Mouse (Mus musculus) liver, adult (tissue): ENCODE data around the gene Kcnmb1.

Experiments used
- GATA4 ChIP-seq: IDR thresholded peaks from 2 replicates; pipeline ENCODE4 v1.6.1; 2014; ENCODE audit warnings: mild to moderate bottlenecking, low read length; ENCODE audit not compliant: insufficient replicate concordance

Kcnmb1 gene

GRCm38 (mm10) chr11:33967708-33968107 lies 4.9 kb downstream of the Kcnmb1 start:
- no peak for TF ChIP-seq GATA4

GRCm38 (mm10) chr11:33969199-33969598 lies 6.4 kb downstream of the Kcnmb1 start:
- no peak for TF ChIP-seq GATA4

GRCm38 (mm10) chr11:33972114-33972513 lies 9.3 kb downstream of the Kcnmb1 start:
- no peak for TF ChIP-seq GATA4

- no peak for TF ChIP-seq GATA4
Measured at GRCm38 (mm10) chr11:33974341-33975040, 11.7 kb downstream of the Kcnmb1 start.

GRCm38 (mm10) chr11:33975121-33975520 lies 12.3 kb downstream of the Kcnmb1 start:
- no peak for TF ChIP-seq GATA4

DNA sequence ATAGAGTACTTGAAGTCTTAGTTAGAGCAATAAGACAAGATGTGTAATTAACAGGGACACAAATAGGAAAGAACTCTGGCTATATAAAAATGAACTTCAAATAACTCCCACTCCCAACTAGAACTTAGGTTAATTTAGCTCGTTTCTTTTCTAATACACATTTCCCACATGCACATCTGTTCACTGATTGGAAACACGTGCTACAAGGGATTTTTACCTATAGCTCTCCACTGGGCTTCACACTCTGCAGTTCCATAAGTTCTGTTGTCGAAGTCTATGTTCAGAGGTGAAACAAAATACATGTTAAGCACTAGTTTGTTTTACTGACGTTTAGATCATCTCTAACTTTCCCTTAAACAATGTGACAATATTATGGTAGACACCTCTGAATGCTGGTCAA lies 17.3 kb downstream of the Kcnmb1 start:
- no peak for TF ChIP-seq GATA4

DNA sequence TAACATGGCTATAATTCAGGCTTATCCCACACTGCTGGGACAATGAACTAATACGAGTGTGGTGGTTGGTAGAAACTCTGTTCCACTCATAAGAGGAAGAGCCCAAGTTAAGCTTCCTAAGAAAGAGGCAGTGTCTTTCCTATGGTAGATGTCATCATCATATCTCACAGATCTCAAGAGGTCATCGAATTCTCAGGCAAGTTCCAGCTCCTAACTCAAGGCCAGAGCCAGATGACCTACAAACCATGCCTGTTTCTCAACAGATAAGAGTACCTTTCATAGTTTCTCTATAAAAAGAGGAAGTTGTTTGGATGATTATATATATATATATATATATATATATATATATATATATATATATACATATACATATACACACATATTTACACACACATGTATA lies 23.7 kb downstream of the Kcnmb1 start:
- TF ChIP-seq GATA4 = no peak

DNA sequence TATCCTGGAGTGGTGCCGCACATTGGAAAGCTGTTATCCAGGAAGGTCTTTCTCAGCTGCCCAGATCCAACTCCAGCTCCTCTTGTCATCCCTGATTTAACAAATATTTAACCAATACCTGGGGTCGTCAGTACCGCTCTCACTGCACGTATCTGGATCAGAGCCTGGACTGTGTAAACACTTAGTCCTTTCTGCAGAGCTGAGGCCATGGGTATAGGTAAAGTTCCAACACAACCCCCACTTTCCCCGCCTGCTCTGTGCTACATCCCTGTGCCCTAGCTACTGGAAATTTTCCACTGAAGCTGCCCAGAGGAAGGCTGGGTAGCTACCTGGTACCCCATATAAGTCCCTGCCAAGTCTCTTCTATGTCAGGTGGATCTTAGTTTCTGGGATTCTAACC lies 27.2 kb downstream of the Kcnmb1 start:
- TF ChIP-seq GATA4 = no peak

GRCm38 (mm10) chr11:33992938-33993337 lies 30.1 kb downstream of the Kcnmb1 start, which contains the start of gene Kcnip1:
Gene Kcnip1 (minus strand): TSS chr11:33993152.
- TF ChIP-seq GATA4 = no peak

GRCm38 (mm10) chr11:33993496-33993895 lies 30.7 kb downstream of the Kcnmb1 start:
- no peak for TF ChIP-seq GATA4

DNA sequence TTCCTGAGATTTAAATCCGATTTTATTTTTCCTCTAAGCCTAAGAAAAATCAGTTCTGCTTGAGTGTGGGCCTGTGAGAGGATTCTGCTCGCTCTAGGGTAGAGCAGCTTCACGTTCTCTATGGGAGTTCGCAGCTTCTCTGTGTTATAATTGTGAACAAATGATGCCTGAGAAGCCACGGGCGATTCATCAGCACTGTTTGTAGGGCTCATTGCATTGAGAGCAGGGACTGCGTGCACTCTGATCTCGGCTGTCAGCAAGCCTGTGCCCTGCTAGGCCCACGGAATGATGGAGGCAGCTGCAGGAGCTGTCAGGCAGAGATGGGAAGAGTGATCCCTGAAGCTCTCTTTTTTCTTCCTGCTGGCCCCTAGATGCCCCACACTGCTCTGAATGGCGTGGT lies 35.4 kb downstream of the Kcnmb1 start:
- TF ChIP-seq GATA4 = no peak

DNA sequence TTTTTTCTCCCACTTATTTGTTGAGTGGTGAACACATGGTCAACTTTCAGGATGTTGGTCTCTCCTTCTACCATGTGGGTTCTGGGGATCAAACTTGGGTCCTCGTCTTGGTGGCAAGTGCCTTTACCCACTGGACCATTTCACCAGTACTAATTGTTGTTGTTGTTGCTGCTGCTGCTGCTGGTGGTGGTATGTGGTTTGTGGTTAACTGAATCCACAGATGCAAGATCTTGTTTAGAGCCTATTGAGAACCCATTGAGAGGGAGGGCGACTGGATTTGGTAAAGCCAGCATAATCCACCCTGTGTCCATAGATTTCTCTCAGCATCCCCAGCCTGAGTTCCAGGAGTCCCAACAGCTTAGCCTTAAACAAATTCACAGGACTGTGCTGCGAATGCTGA lies 37.6 kb downstream of the Kcnmb1 start:
- TF ChIP-seq GATA4 = no peak

DNA sequence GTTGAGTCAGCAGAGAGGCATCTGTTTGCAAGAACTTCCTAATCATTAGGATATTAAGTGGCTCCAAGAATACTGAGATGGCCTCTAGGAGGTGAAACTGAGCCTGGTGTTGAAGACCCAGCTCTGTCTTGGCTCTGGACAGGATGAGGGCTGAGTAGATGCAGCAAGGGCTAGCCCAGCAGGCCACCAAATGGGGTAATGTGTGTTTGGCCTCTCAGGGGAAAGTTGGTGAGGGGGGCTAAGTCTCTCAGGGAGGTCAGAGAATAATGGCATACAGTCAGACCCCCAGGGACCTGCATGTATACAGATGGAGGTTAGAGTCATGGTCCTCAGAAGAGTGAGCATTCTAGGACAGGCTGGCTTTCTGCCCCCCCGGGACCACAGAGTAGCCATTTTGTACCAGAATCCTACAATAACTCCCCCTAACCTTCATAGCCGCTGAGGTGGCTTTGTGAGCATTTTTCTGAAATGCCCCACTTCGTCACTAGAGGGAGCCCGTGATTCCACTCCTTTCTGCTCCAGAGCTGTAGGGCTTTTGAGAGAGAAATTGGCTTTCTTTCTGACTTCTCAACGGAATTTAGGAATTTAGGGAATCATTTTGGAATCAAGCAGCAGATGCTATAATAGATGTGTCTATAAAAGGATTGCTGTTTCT lies 39.3 kb downstream of the Kcnmb1 start:
- no peak for TF ChIP-seq GATA4

GRCm38 (mm10) chr11:34002593-34002965 lies 39.8 kb downstream of the Kcnmb1 start:
- TF ChIP-seq GATA4 = no peak

DNA sequence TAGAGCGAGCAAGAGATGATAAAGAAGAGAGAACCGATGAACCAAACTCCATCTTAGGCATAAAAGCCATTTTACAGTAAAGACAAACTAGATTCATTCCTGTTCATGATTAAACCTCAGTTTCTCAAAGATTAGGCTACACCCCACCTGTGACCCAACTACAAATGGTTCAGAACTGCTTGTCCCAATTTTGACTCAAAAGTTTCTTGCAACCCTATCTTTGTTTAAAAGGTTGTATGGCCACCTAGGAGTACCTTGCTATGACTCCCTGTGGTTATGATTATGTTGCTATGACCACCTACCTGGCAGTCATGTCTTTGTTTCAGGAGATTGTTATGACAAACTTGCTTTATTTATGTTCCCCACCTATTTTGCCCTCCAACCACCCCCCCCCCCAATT lies 44.8 kb downstream of the Kcnmb1 start:
- no peak for TF ChIP-seq GATA4

DNA sequence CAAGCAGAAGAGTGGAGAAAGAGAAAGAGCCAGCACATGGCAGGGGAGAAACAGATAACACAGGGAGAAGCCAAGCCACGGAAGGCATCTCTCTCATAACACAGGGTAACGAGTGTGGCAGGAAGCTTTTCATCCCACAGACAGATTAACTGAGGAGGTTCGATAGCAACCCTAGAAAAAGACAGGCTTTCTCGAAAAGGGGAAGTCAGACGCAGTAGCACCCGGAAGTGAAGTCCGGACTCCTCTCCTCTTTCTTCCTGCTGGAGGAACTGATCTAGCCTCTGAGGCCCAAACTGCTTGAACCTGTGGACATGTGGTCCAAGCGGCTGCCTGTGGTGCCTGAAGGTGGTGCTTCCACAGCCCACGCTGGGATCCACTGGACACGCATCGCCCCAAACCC lies 45.4 kb downstream of the Kcnmb1 start:
- TF ChIP-seq GATA4 = no peak

DNA sequence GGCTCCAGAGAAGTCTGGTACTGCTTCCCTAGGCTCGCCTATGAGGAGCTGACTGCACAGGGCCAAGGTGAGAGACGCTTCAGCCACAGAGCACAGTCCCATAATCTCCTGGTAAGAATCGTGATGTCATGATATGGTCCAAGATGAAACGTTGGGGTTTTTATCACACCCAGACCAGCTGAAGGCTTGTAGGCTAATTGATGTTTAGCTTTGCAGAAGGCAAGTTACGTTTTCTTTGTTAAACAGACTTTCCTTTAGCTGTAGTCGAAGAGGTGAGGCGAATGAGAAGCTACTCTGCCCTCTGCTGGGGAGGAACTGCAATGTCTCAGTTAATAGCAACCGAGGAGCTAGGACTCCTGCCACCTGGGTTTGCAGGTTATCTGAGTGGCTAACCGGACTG lies 45.9 kb downstream of the Kcnmb1 start:
- TF ChIP-seq GATA4 = no peak
